Mouse (Mus musculus) lung, embryonic 14.5 days (tissue): ENCODE measurements around the gene Prkag2. TPM values are rescaled to one million over a fixed set of nuclear protein-coding genes. Genes with fewer than 3 reads are reported as not detected.
A peak's percentile ranks its signal among the peaks of the same experiment; 100 is the strongest.

Experiments used
- ATAC-seq: fragments of 200-750 bp; cut with Nextera tagmentation; 2 replicates; pipeline ENCODE4 v1.8.0; 2017; ENCODE audit warnings: mild to moderate bottlenecking, moderate TSS enrichment, moderate library complexity; ENCODE audit not compliant: insufficient read depth
- DNase-seq: peaks from one replicate; pipeline ENCODE4 v3.0.0-alpha.2; 2015
- H3K27ac ChIP-seq: fragments of 300-500 bp; sonication (generic); 2 replicates; pipeline ENCODE4 v1.5.1; 2014; ENCODE audit warnings: low read depth, mild to moderate bottlenecking, moderate library complexity
- H3K27me3 ChIP-seq: fragments of 300-500 bp; sonication (generic); 2 replicates; pipeline ENCODE4 v1.6.1; 2014; ENCODE audit warnings: low read length, control low read depth; ENCODE audit not compliant: insufficient read depth
- H3K36me3 ChIP-seq: fragments of 300-500 bp; sonication (generic); 2 replicates; pipeline ENCODE4 v1.6.1; 2014; ENCODE audit warnings: control low read depth; ENCODE audit not compliant: insufficient read depth
- H3K4me1 ChIP-seq: fragments of 300-500 bp; sonication (generic); 2 replicates; pipeline ENCODE4 v1.6.1; 2014; ENCODE audit warnings: antibody characterized with exemption, control low read depth; ENCODE audit not compliant: insufficient read depth
- H3K4me2 ChIP-seq: fragments of 300-500 bp; sonication (generic); 2 replicates; pipeline ENCODE4 v1.6.1; 2014; ENCODE audit warnings: mild to moderate bottlenecking
- H3K4me3 ChIP-seq: fragments of 300-500 bp; sonication (generic); 2 replicates; pipeline ENCODE4 v1.5.1; 2014; ENCODE audit warnings: low read depth, low read length
- H3K9ac ChIP-seq: fragments of 300-500 bp; sonication (generic); 2 replicates; pipeline ENCODE4 v1.6.1; 2014
- H3K9me3 ChIP-seq: fragments of 300-500 bp; sonication (generic); 2 replicates; pipeline ENCODE4 v1.6.1; 2016; ENCODE audit warnings: low read depth, low read length, control low read depth
- CTCF ChIP-seq: IDR thresholded peaks from 2 replicates; pipeline ENCODE4 v1.5.1; 2016; ENCODE audit warnings: antibody characterized with exemption, low read depth
- WGBS: fragments of 180-500 bp; shearing (Covaris S2); extraction: QIAGEN DNeasy Blood & Tissue Kit; methylation state at CpG from one replicate; pipeline ENCODE4 v1.1.7; 2014; 5-methylcytosine and 5-hydroxymethylcytosine counted together
- polyA plus RNA-seq: library from polyadenylated mRNA; unstranded; fragments of >200 nt; fragmentation: Nextera tagmentation; extraction: Ambion mirVana; gene quantifications from 2 replicates; pipeline ENCODE4 v1.2.1, GENCODE M21; 2014

The Prkag2 gene
- polyA plus RNA-seq, 1 experiment from 2014 or later: 25.6 TPM

DNA sequence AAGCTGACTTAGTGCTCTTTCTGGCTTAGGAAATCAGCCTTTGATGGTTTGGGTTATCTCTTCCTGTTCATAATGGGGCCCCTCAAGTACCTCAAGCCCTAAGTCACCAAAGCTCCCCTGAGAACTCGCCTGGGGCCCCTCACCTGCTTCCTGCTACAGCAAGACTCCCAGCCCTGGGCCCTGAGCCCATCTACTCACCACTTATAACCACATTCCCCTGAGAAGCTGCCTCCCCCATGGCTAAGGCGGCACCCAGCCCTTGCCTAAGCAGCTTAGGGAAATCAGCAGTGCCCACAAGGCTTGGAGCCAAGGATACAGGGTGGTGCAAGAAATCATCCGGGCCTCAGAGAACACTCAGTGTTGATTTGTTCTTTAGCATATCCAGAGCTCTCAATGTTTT, 110.8 kb downstream of the Prkag2 start:
- Histone ChIP-seq H3K27me3 (no peaks in the 10 kb centered on the region), H3K4me1 (peaks cover 13% of the 10 kb centered on the region), H3K9me3 (no peaks in the 10 kb centered on the region), H3K4me2 (no peak overlapping the region), H3K9ac (no peak overlapping the region), H3K4me3 (no peak overlapping the region), H3K36me3 (no peaks in the 10 kb centered on the region), H3K27ac (no peak overlapping the region)
- no peak for TF ChIP-seq CTCF
- ATAC-seq (no peak), DNase-seq (no peak)
- WGBS: 56% methylated on average over 3 of the region's 3 CpGs

DNA sequence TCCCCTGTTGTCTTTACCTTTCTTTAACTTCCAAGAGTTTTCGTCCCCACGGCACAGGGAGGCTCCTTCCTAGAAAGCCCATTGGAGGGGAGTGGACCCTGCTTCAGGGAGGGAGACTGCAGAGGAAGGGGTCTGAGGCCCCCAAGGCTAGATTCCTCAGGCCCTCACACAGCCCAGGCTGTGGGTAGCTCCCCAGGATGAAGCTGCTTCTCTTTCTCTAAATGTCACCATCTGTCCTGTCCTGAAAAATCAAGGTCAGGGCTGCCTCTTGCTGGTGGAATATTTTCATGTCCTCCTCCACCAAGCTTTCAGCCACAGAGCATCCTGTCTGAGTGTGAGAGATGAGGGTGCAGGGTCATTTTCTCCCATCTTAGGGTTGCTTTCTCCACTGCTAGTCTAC, 113.5 kb downstream of the Prkag2 start:
- Histone ChIP-seq H3K27me3 (no peaks in the 10 kb centered on the region), H3K4me1 (peaks cover 15% of the 10 kb centered on the region), H3K9ac (no peak overlapping the region), H3K27ac (no peak overlapping the region), H3K36me3 (no peaks in the 10 kb centered on the region), H3K9me3 (no peaks in the 10 kb centered on the region), H3K4me3 (no peak overlapping the region), H3K4me2 (no peak overlapping the region)
- no peak for DNase-seq
- TF ChIP-seq CTCF: no peak
- ATAC-seq: no peak
- WGBS: 46% methylated on average over 2 of the region's 2 CpGs

DNA sequence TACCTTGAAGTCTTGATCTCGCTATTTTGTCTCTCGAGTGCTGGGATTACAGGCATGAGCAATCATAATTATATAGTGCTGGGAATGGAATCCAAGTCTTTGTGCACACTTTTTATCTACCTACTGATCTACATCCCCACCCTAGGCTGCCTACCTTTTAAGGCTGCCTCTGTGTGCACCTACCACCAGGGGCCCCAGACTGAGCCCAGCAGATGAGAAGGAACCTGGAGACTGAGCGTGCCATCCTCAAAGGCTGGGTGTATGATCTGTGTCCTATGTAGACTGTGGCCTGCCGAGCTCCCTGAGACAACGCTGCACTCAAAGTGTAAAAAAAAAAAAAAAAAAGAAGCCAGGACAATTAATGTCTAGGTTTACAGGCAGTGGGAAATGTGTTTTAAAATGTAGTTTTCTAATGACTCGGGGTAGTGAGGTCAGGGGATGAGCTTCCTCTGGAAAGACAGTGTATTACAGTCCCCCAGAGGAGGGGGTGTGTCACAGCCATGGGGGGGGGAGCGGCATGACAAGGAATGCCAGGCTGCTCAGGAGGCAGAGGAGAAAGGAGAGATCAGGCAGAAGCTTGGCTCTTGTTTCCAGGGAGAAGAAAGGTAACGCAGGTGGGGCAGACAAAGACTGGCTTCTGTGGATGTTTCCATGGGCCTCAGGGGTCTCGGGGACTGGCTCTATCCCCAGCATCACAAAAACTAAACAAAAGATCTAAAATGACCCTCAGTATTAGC, 114.1 kb downstream of the Prkag2 start:
- no peak overlapping the region for H3K9ac ChIP-seq
- no peak; the same call in 1 of the 2 replicates for TF ChIP-seq CTCF
- peaks cover 15% of the 10 kb centered on the region for H3K4me1 ChIP-seq
- ATAC-seq (no peak), DNase-seq (no peak)
- 58% methylated on average over 9 of the region's 9 CpGs for WGBS
- H3K9me3 ChIP-seq: no peaks in the 10 kb centered on the region
- no peak overlapping the region for H3K27ac ChIP-seq
- H3K27me3 ChIP-seq: no peaks in the 10 kb centered on the region
- H3K36me3 ChIP-seq: no peaks in the 10 kb centered on the region
- H3K4me3 ChIP-seq: no peak overlapping the region
- H3K4me2 ChIP-seq: peak overlapping the region; percentile 3; the same call in 1 of the 2 replicates

DNA sequence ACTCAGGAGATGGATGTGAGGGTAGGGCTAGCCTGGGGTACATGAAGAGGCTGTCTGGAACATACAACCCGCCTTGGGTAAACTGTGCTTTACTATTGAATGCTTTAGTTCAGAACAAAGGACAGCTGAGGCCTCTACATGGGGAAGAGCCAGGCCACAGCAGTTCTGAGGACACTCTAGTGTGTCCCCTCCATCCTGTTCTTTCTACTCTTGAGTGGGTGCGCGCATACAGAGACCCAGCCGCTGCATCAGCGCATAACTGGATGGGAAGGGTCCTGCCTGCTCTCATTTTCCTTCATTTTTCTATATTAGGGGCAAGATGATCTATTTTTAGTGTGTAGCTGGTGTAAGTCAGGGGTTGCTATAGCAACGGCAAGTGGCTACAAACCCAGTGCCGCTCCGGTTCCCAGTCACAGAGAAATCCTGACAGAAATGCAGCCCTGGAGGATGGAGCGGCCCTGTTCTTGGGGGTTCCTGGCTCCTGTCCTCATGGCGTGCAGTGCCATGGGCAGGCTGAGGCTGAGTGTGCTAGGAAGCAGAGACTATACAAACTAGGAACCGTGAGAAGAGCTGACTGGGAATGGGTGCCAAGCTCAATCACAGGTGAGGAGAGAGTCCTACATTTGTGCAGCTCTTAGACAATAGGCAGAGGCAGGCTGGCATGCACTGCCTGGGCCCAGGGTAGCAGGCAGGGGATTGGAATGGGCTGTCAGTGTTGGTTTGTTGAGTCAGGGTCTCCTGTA, 114.8 kb downstream of the Prkag2 start:
- Histone ChIP-seq H3K4me3 (no peak overlapping the region), H3K9ac (no peak overlapping the region), H3K27me3 (no peaks in the 10 kb centered on the region), H3K27ac (no peak overlapping the region), H3K4me2 (peak overlapping the region; percentile 3; the same call in 1 of the 2 replicates), H3K4me1 (peaks cover 15% of the 10 kb centered on the region), H3K9me3 (no peaks in the 10 kb centered on the region), H3K36me3 (no peaks in the 10 kb centered on the region)
- no peak for TF ChIP-seq CTCF
- 53% methylated on average over 11 of the region's 11 CpGs for WGBS
- DNase-seq (peak; percentile 62), ATAC-seq (peak; percentile 19; the same call in 1 of the 2 replicates)

DNA sequence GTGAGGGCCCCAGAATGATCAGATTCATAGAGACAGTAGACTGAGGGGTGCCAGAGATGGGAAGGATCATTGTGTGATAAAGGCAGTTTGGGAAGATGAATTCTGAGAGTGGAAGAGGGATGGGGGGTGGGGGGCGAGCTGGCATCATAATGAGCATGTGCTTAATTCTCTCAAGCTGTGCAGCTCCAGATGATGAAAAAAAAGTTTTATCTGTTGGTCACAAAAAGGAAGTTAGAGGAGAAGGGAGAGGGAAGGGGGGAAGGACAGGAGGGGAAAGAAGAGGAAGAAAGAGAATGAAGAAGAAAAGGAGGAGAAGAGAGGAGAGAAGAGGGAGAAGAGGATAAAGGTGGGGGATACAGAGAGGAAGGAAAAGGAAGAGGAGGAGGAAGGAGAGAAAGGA, 116.3 kb downstream of the Prkag2 start:
- 50% methylated on average over 1 of the region's 1 CpGs for WGBS
- H3K4me2 ChIP-seq: no peak overlapping the region
- no peaks in the 10 kb centered on the region for H3K9me3 ChIP-seq
- peaks cover 17% of the 10 kb centered on the region for H3K4me1 ChIP-seq
- H3K27ac ChIP-seq: no peak overlapping the region
- ATAC-seq (no peak), DNase-seq (no peak)
- no peak for TF ChIP-seq CTCF
- H3K9ac ChIP-seq: no peak overlapping the region
- H3K36me3 ChIP-seq: no peaks in the 10 kb centered on the region
- H3K4me3 ChIP-seq: no peak overlapping the region
- no peaks in the 10 kb centered on the region for H3K27me3 ChIP-seq

DNA sequence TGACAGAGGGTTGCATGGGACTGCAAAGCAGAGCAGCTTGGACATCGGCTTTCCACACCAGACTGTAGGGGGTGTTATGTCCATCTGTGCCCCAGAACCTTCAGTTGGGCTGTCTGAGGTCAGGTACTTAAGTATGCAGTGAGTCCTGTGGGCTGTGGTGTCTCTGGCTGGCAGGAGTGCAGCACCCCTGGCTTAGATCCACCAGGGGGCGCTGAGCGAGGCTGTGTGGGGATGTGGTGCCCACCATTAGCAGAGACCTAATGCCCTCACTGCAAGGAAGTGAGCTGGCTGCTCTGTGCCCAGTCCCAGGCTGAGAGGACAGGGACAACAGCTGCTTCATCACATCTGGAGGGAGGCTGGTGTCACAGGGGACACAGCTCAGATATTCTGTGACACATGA, 116.9 kb downstream of the Prkag2 start:
- no peak overlapping the region for H3K9ac ChIP-seq
- no peak overlapping the region for H3K4me2 ChIP-seq
- peak; percentile 72 for DNase-seq
- WGBS: 17% methylated on average over 3 of the region's 3 CpGs
- H3K27ac ChIP-seq: no peak overlapping the region
- peak; percentile 87 for TF ChIP-seq CTCF
- no peaks in the 10 kb centered on the region for H3K27me3 ChIP-seq
- H3K36me3 ChIP-seq: no peaks in the 10 kb centered on the region
- peak; percentile 50 for ATAC-seq
- H3K4me3 ChIP-seq: no peak overlapping the region
- H3K4me1 ChIP-seq: peaks cover 22% of the 10 kb centered on the region
- no peaks in the 10 kb centered on the region for H3K9me3 ChIP-seq

DNA sequence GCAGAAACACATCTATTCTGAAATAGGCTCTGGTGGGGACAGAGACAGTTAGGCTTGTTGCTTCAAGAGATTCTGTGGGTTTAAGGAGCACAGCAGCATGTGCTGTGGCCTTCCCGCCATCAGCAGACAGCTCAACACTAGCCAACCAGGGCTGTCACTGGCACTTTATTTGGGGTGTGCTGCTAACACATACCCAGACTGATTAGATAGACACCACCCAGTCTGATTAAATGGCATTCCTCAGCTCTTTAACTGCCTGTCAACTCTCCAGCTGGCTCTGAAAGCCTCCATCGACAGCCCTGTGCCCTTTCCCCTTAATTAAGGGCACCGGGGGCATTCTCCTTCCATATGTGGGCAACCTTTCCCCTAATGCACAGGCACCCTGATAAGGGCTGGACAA, 118.2 kb downstream of the Prkag2 start:
- Histone ChIP-seq H3K27ac (no peak overlapping the region), H3K9ac (no peak overlapping the region), H3K4me3 (no peak overlapping the region), H3K4me1 (peaks cover 22% of the 10 kb centered on the region), H3K4me2 (no peak overlapping the region), H3K27me3 (no peaks in the 10 kb centered on the region), H3K36me3 (no peaks in the 10 kb centered on the region), H3K9me3 (no peaks in the 10 kb centered on the region)
- TF ChIP-seq CTCF: no peak
- ATAC-seq: no peak
- 56% methylated on average over 3 of the region's 3 CpGs for WGBS
- no peak for DNase-seq
